30 mouse cellular contexts compared by ENCODE assay signal in the genomic region with DNA sequence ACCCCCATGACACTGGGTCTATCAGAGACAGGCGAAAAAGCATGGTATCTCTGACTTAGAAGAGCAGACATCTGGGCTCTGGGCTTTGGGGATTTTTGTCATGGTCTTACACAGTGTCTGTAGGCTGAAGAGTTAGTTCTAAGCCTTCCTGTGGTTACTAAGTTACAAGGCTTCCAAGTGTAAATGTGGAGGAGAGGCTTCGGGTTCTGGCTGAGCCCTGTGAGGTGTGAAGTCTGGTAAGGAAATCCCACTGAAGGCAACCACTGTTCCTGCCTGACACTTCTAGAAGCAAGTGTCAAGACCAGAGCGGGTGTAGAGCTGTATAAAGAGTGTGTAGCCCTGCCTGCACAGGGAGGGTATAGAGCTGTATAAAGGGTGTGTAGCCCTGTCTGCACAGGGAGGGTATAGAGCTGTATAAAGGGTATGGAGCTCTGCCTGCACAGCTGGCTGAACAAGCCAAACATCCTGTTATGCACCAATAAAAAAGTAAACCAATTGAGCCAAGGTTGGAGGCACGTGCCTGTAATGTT. TPM values are rescaled to one million over a fixed set of nuclear protein-coding genes. Genes with fewer than 3 reads are reported as not detected.
DNase-seq lines count a peak whose midpoint lies in the region; ATAC-seq and TF ChIP-seq lines count a peak whose summit lies in the region.
"Had no signal": no experiment of that assay in that cellular context is flagged by ENCODE, and none has a peak within 500 bp of the region (broad histone marks: within the 10 kb centered on the region; RNA-seq: fewer than 3 reads in every experiment).

No protein-coding gene starts in this region.

- H3K4me3 ChIP-seq in kidney, embryonic 15.5 days (replicated peaks) = no peak overlapping the region
- H3K4me3 ChIP-seq in kidney, adult 2 months (ENCODE audit: insufficient read depth, low read depth, low read length) = no peak overlapping the region
- H3K4me3 ChIP-seq in intestine, postnatal 0 days (ENCODE audit: low read depth, low read length) = no peak overlapping the region
- H3K4me3 ChIP-seq: gastrocnemius, adult 2 months; midbrain, embryonic 15.5 days; neural tube, embryonic 15.5 days; stomach, embryonic 15.5 days had no signal

- no peak for TF ChIP-seq CTCF in kidney, adult 2 months (conservative IDR thresholded peaks at IDR 0.05; ENCODE audit: insufficient read depth, insufficient read length, low read depth, low read length)
- TF ChIP-seq CTCF in Patski (IDR thresholded peaks at IDR 0.05) = no peak
- TF ChIP-seq CTCF in intestine, postnatal 0 days (IDR thresholded peaks at IDR 0.05; ENCODE audit: low read depth) = no peak

- H3K36me3 ChIP-seq in kidney, embryonic 15.5 days = no peaks in the 10 kb centered on the region
- no peaks in the 10 kb centered on the region for H3K36me3 ChIP-seq in kidney, adult 2 months (ENCODE audit: control insufficient read depth, insufficient read depth, low read length)
- no peaks in the 10 kb centered on the region for H3K36me3 ChIP-seq in intestine, postnatal 0 days (ENCODE audit: control insufficient read depth, insufficient read depth)
- H3K36me3 ChIP-seq: midbrain, embryonic 15.5 days; neural tube, embryonic 15.5 days; stomach, embryonic 15.5 days had no signal

- no peak overlapping the region for H3K27ac ChIP-seq in kidney, embryonic 15.5 days
- no peak overlapping the region for H3K27ac ChIP-seq in kidney, adult 2 months (ENCODE audit: insufficient read depth, low read depth, low read length)
- no peak overlapping the region for H3K27ac ChIP-seq in intestine, postnatal 0 days (ENCODE audit: low read depth, low read length)
- H3K27ac ChIP-seq: gastrocnemius, adult 2 months; hindbrain, embryonic 14.5 days; liver, embryonic 14.5 days; macrophage; midbrain, embryonic 15.5 days; neural tube, embryonic 15.5 days; stomach, embryonic 15.5 days had no signal

- in situ Hi-C loops in Patski (cut with MboI; ENCODE audit: low pct_unique_long_range_greater_than_20kb) = no loop called here

- ATAC-seq in frontal cortex, adult (ENCODE audit: low TSS enrichment) = peak; percentile 55
- peak; percentile 65; the same call in 1 of the 2 replicates for ATAC-seq in kidney, embryonic 15.5 days (replicated peaks; ENCODE audit: low FRiP score)
- ATAC-seq in Patski = peak; percentile 57
- 0 out of 2 replicates have a peak, but pooled peaks have one; percentile 33 for ATAC-seq in intestine, postnatal 0 days
- ATAC-seq: CD4-positive, CD25-positive, alpha-beta regulatory T cell, adult 4 months; midbrain, embryonic 15.5 days had no signal

- H3K9ac ChIP-seq in kidney, embryonic 15.5 days = no peak overlapping the region
- H3K9ac ChIP-seq in intestine, postnatal 0 days (ENCODE audit: low read depth, low read length) = no peak overlapping the region
- H3K9ac ChIP-seq: hindbrain, embryonic 14.5 days; liver, embryonic 14.5 days; midbrain, embryonic 15.5 days; neural tube, embryonic 15.5 days; stomach, embryonic 15.5 days had no signal

- CTCF ChIA-PET in Patski (lab: Charles Lee) = interaction anchor here (0.7 to 3.1 kb wide), 2 partner anchors 13 to 45 kb away, joined by 4 to 9 read pairs; no protein-coding TSS in a partner anchor

- H3K4me1 ChIP-seq in kidney, embryonic 15.5 days = peaks cover 35% of the 10 kb centered on the region
- no peaks in the 10 kb centered on the region for H3K4me1 ChIP-seq in kidney, adult 2 months (ENCODE audit: control insufficient read depth, insufficient read depth, low read length)
- no peaks in the 10 kb centered on the region for H3K4me1 ChIP-seq in intestine, postnatal 0 days (replicated peaks; ENCODE audit: control insufficient read depth, insufficient read depth, low read length)

- H3K9me3 ChIP-seq in kidney, embryonic 15.5 days (replicated peaks) = no peaks in the 10 kb centered on the region
- no peaks in the 10 kb centered on the region for H3K9me3 ChIP-seq in intestine, postnatal 0 days (ENCODE audit: control insufficient read depth)
- H3K9me3 ChIP-seq: midbrain, embryonic 15.5 days; neural tube, embryonic 15.5 days; stomach, embryonic 15.5 days had no signal

- no peak for DNase-seq in frontal cortex, postnatal 10 days (ENCODE audit: low spot score in 2 of 2)
- no peak for DNase-seq in kidney, adult 2 months
- DNase-seq in Patski (ENCODE audit: low read depth, low spot score) = no peak
- DNase-seq in adipocyte (ENCODE audit: low spot score) = no peak
- DNase-seq: adrenal gland, adult 8-10 months; cerebellum, adult 9-10 months; cerebellum, postnatal 36 days; gastrocnemius, adult 2 months; gastrocnemius, postnatal 36 days; heart, adult 18-20 months; heart, postnatal 36 days; kidney, postnatal 36 days; layer of hippocampus, postnatal 36 days; left cerebral cortex, postnatal 4 days; liver; lung, adult 2 months; lung, postnatal 10 days; right cerebral cortex, postnatal 25 days; thymus, postnatal 14 days had no signal

- H3K27me3 ChIP-seq in kidney, embryonic 15.5 days = peaks cover 1% of the 10 kb centered on the region; the same call in 1 of the 2 replicates
- H3K27me3 ChIP-seq in kidney, adult 2 months (replicated peaks; ENCODE audit: control insufficient read depth, insufficient read depth, low read length) = no peaks in the 10 kb centered on the region
- no peaks in the 10 kb centered on the region for H3K27me3 ChIP-seq in Patski
- no peaks in the 10 kb centered on the region for H3K27me3 ChIP-seq in intestine, postnatal 0 days (replicated peaks; ENCODE audit: control insufficient read depth, insufficient read depth, low read length)
- H3K27me3 ChIP-seq: midbrain, embryonic 15.5 days; neural tube, embryonic 15.5 days; stomach, embryonic 15.5 days had no signal

- no peak overlapping the region for H3K4me2 ChIP-seq in kidney, embryonic 15.5 days
- H3K4me2 ChIP-seq in intestine, postnatal 0 days (replicated peaks; ENCODE audit: low read depth) = no peak overlapping the region
- H3K4me2 ChIP-seq: heart, embryonic 11.5 days; hindbrain, embryonic 14.5 days; midbrain, embryonic 15.5 days; neural tube, embryonic 15.5 days; stomach, embryonic 15.5 days had no signal

- 35% methylated on average over 4 of the region's 4 CpGs for WGBS in kidney, embryonic 15.5 days
- WGBS in kidney, adult 2 months = 66% methylated on average over 4 of the region's 4 CpGs
- WGBS in intestine, postnatal 0 days = 53% methylated on average over 4 of the region's 4 CpGs

- POLR2A ChIA-PET in Patski (lab: Charles Lee) = no interaction called here

- TF ChIP-seq POLR2A in kidney, adult 2 months (IDR thresholded peaks at IDR 0.05; ENCODE audit: low read depth, low read length) = no peak

RNA-seq across cellular contexts. Expression of a gene that starts 42.7 kb away (rescaled TPM):
- 6.2 and 6.8 TPM in 2 replicates for polyA plus RNA-seq in kidney, embryonic 15.5 days (2015; fragmentation: Nextera tagmentation; extraction: Ambion mirVana)
- 1.4 and 1.9 TPM in 2 replicates for polyA plus RNA-seq in kidney, adult 2 months (2012; rRNA removed)
- 22.4 TPM for polyA plus RNA-seq in Patski (2021)
- polyA plus RNA-seq in intestine, postnatal 0 days (2015; fragmentation: Nextera tagmentation; extraction: Ambion mirVana) = 0.90 and 0.99 TPM in 2 replicates
- polyA plus RNA-seq: CD4-positive, CD25-positive, alpha-beta regulatory T cell, adult 4 months; macrophage had no signal
